Mouse (Mus musculus): ENCODE measurements around the gene A030005L19Rik. TPM values are rescaled to one million over a fixed set of nuclear protein-coding genes. Genes with fewer than 3 reads are reported as not detected.
"Not testable (repeated sequence)": the region's sequence is repeated elsewhere in the genome, so short reads cannot be mapped to it uniquely, and the experiment has no call there.

A030005L19Rik gene
- 0.26 TPM in 1 of 2 replicates, not detected in the other for polyA plus RNA-seq (2015; fragmentation: Nextera tagmentation; extraction: Ambion mirVana)

DNA sequence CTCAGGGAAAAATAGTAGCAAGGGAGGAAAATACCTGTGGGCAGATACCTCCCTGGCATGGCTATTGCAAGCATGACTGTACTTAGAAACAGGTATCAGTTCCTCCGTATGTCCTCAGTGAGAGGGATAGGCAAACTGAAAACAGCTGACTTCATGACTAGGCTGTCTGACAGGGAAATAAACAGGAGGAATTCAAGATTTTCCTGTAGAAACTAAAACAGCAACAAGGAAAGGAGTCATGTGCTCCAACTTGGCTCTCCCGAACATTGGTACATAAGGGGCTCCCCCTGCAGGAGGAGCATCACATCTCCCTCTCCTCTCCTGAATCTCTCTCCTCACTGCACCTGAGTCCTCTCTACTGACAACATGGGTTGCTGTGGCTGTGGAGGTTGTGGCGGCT lies at the start of gene A030005L19Rik:
A030005L19Rik (plus strand) TSS at position 301 of the 400 bp plus-strand sequence.
- no peak within 1 kb of the TSS for H3K4me3 ChIP-seq
- H3K27me3 ChIP-seq, result no peaks in the 10 kb centered on the region
- no peaks in the 10 kb centered on the region for H3K4me1 ChIP-seq (replicated peaks)
- no peak within 1 kb of the TSS for H3K27ac ChIP-seq
- H3K9me3 ChIP-seq (replicated peaks), result no peaks in the 10 kb centered on the region
- no peak for ATAC-seq (replicated peaks; ENCODE audit: insufficient number of reproducible peaks, insufficient read depth, low FRiP score, low read depth)
- H3K9ac ChIP-seq, result no peak within 1 kb of the TSS
- no peak within 1 kb of the TSS for H3K4me2 ChIP-seq
- WGBS, result 80% methylated on average over 3 of the region's 3 CpGs
- no peaks in the 10 kb centered on the region for H3K36me3 ChIP-seq

GRCm38 (mm10) chr1:82870202-82870601 lies 42.9 kb upstream of the A030005L19Rik start:
- no peak for ATAC-seq (replicated peaks; ENCODE audit: insufficient number of reproducible peaks, insufficient read depth, low FRiP score, low read depth)
- Histone ChIP-seq H3K4me3 (no peak overlapping the region), H3K9ac (no peak overlapping the region), H3K4me1 (replicated peaks) (peaks cover 8% of the 10 kb centered on the region), H3K36me3 (0 out of 2 replicates have a peak, but pooled peaks cover 6% of the 10 kb centered on the region), H3K27me3 (no peaks in the 10 kb centered on the region), H3K27ac (no peak overlapping the region), H3K4me2 (no peak overlapping the region), H3K9me3 (replicated peaks) (no peaks in the 10 kb centered on the region)
- 80% methylated on average over 3 of the region's 3 CpGs for WGBS

GRCm38 (mm10) chr1:82879172-82879571 lies 34.0 kb upstream of the A030005L19Rik start:
- no peak overlapping the region for H3K4me2 ChIP-seq
- no peaks in the 10 kb centered on the region for H3K4me1 ChIP-seq (replicated peaks)
- WGBS, result 71% methylated on average over 2 of the region's 2 CpGs
- no peaks in the 10 kb centered on the region for H3K27me3 ChIP-seq
- H3K27ac ChIP-seq, result no peak overlapping the region
- ATAC-seq (replicated peaks; ENCODE audit: insufficient number of reproducible peaks, insufficient read depth, low FRiP score, low read depth), result no peak
- no peaks in the 10 kb centered on the region for H3K9me3 ChIP-seq (replicated peaks)
- no peak overlapping the region for H3K4me3 ChIP-seq
- H3K36me3 ChIP-seq, result peaks cover 32% of the 10 kb centered on the region
- no peak overlapping the region for H3K9ac ChIP-seq

DNA sequence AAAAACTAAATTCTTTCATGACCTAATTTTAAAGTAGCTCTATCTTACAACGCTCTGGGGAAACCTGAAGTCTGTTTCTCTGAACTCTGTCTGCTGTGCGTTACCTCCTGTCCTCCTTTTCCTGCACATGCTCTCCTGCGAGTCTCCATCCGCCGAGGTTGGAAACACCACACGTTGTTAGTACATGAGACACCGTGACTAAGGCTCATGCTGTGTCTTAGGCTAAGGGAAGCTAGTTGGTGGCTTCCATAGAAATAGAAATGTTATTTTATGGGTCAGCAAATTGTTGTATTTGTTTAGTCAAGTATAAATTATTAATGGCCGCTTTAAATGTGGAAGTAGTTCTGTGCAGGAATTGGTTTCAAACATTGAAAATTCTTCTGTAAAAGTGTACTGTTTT lies 32.9 kb upstream of the A030005L19Rik start:
- Histone ChIP-seq H3K4me1 (replicated peaks) (no peaks in the 10 kb centered on the region), H3K27ac (no peak overlapping the region), H3K27me3 (no peaks in the 10 kb centered on the region), H3K4me2 (no peak overlapping the region), H3K4me3 (no peak overlapping the region), H3K9me3 (replicated peaks) (no peaks in the 10 kb centered on the region), H3K36me3 (peaks cover 29% of the 10 kb centered on the region), H3K9ac (no peak overlapping the region)
- 84% methylated on average over 8 of the region's 8 CpGs for WGBS
- no peak for ATAC-seq (replicated peaks; ENCODE audit: insufficient number of reproducible peaks, insufficient read depth, low FRiP score, low read depth)

- Histone ChIP-seq H3K27ac (no peak overlapping the region), H3K4me1 (replicated peaks) (no peaks in the 10 kb centered on the region), H3K9ac (no peak overlapping the region), H3K4me2 (no peak overlapping the region), H3K27me3 (no peaks in the 10 kb centered on the region), H3K9me3 (replicated peaks) (no peaks in the 10 kb centered on the region), H3K36me3 (peaks cover 37% of the 10 kb centered on the region), H3K4me3 (no peak overlapping the region)
- no peak for ATAC-seq (replicated peaks; ENCODE audit: insufficient number of reproducible peaks, insufficient read depth, low FRiP score, low read depth)
- 95% methylated on average over 7 of the region's 7 CpGs for WGBS
Measured at GRCm38 (mm10) chr1:82893269-82893668, 19.9 kb upstream of the A030005L19Rik start.

GRCm38 (mm10) chr1:82900567-82900966 lies 12.6 kb upstream of the A030005L19Rik start:
- Histone ChIP-seq H3K4me2 (no peak overlapping the region), H3K9me3 (replicated peaks) (no peaks in the 10 kb centered on the region), H3K9ac (no peak overlapping the region), H3K27ac (no peak overlapping the region), H3K36me3 (peaks cover 24% of the 10 kb centered on the region), H3K27me3 (no peaks in the 10 kb centered on the region), H3K4me3 (no peak overlapping the region), H3K4me1 (replicated peaks) (no peaks in the 10 kb centered on the region)
- WGBS, result 85% methylated on average over 1 of the region's 1 CpGs
- ATAC-seq (replicated peaks; ENCODE audit: insufficient number of reproducible peaks, insufficient read depth, low FRiP score, low read depth), result no peak

- WGBS, result 82% methylated on average over 3 of the region's 3 CpGs
- Histone ChIP-seq H3K36me3 (peaks cover 24% of the 10 kb centered on the region), H3K4me2 (no peak overlapping the region), H3K27me3 (no peaks in the 10 kb centered on the region), H3K4me1 (replicated peaks) (0 out of 2 replicates have a peak, but pooled peaks cover 1% of the 10 kb centered on the region), H3K27ac (no peak overlapping the region), H3K9me3 (replicated peaks) (no peaks in the 10 kb centered on the region), H3K9ac (no peak overlapping the region), H3K4me3 (no peak overlapping the region)
- ATAC-seq (replicated peaks; ENCODE audit: insufficient number of reproducible peaks, insufficient read depth, low FRiP score, low read depth), result no peak
Measured at GRCm38 (mm10) chr1:82901201-82901600, 11.9 kb upstream of the A030005L19Rik start.

GRCm38 (mm10) chr1:82905886-82906285 lies 7.2 kb upstream of the A030005L19Rik start:
- Histone ChIP-seq H3K4me3 (no peak overlapping the region), H3K4me2 (no peak overlapping the region), H3K27ac (no peak overlapping the region), H3K9me3 (replicated peaks) (no peaks in the 10 kb centered on the region), H3K4me1 (replicated peaks) (0 out of 2 replicates have a peak, but pooled peaks cover 2% of the 10 kb centered on the region), H3K9ac (no peak overlapping the region), H3K36me3 (peaks cover 15% of the 10 kb centered on the region), H3K27me3 (no peaks in the 10 kb centered on the region)
- 57% methylated on average over 3 of the region's 3 CpGs for WGBS
- ATAC-seq (replicated peaks; ENCODE audit: insufficient number of reproducible peaks, insufficient read depth, low FRiP score, low read depth), result no peak

- not testable (repeated sequence) for H3K9me3 ChIP-seq (replicated peaks); H3K27me3 ChIP-seq; H3K9ac ChIP-seq; ATAC-seq (replicated peaks; ENCODE audit: insufficient number of reproducible peaks, insufficient read depth, low FRiP score, low read depth); H3K27ac ChIP-seq; H3K36me3 ChIP-seq; H3K4me2 ChIP-seq; H3K4me3 ChIP-seq; H3K4me1 ChIP-seq (replicated peaks)
- WGBS, result 95% methylated on average over 5 of the region's 5 CpGs
Measured at GRCm38 (mm10) chr1:82913434-82913833, 309 bp downstream of the A030005L19Rik start.

- no peaks in the 10 kb centered on the region for H3K36me3 ChIP-seq
- H3K27me3 ChIP-seq, result no peaks in the 10 kb centered on the region
- WGBS, result 78% methylated on average over 6 of the region's 6 CpGs
- no peak within 1 kb of the TSS for H3K9ac ChIP-seq
- H3K4me1 ChIP-seq (replicated peaks), result no peaks in the 10 kb centered on the region
- H3K9me3 ChIP-seq (replicated peaks), result no peaks in the 10 kb centered on the region
- H3K4me3 ChIP-seq, result no peak within 1 kb of the TSS
- no peak for ATAC-seq (replicated peaks; ENCODE audit: insufficient number of reproducible peaks, insufficient read depth, low FRiP score, low read depth)
- H3K27ac ChIP-seq, result no peak within 1 kb of the TSS
- no peak within 1 kb of the TSS for H3K4me2 ChIP-seq
Measured at GRCm38 (mm10) chr1:82924650-82925049, 11.5 kb downstream of the A030005L19Rik start, which contains the start of gene A030014E15Rik. TSS of gene A030014E15Rik (plus strand) at chr1:82924917.

GRCm38 (mm10) chr1:82930558-82930957 lies 17.4 kb downstream of the A030005L19Rik start:
- not testable (repeated sequence) for H3K4me2 ChIP-seq; ATAC-seq (replicated peaks; ENCODE audit: insufficient number of reproducible peaks, insufficient read depth, low FRiP score, low read depth); H3K4me1 ChIP-seq (replicated peaks); H3K27ac ChIP-seq; H3K4me3 ChIP-seq; H3K9me3 ChIP-seq (replicated peaks); H3K27me3 ChIP-seq; H3K36me3 ChIP-seq; H3K9ac ChIP-seq
- 78% methylated on average over 3 of the region's 3 CpGs for WGBS

DNA sequence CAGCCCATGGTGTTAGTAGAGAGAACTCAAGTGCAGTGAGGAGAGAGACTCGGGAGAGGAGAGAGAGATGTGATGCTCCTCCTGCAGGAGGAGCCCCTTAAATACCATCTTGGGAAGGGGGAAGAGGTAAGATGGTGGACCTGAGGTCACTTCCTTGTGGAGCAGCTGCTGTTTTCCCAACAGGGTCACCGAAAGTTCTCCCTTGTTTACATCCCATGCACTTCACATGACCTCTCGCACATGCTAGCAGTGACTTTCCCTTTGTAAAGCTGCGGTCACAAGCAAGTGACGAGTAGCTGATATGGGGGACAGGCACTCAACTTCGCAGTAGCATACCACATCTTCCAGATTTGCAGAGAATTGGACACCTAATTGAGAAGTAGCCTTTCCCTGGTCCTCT lies 18.2 kb downstream of the A030005L19Rik start, which contains the start of gene Gm6217:
Gm6217 (minus strand) TSS at position 74 of the 400 bp plus-strand sequence.
- not testable (repeated sequence) for H3K27ac ChIP-seq; H3K4me1 ChIP-seq (replicated peaks); H3K27me3 ChIP-seq; H3K4me3 ChIP-seq; H3K4me2 ChIP-seq; H3K9me3 ChIP-seq (replicated peaks); H3K36me3 ChIP-seq; ATAC-seq (replicated peaks; ENCODE audit: insufficient number of reproducible peaks, insufficient read depth, low FRiP score, low read depth); H3K9ac ChIP-seq
- no CpG with 5 or more reads among the region's 6 CpGs for WGBS
